Mouse (Mus musculus): ENCODE data around the gene Mybpc3.

Gene Mybpc3

DNA sequence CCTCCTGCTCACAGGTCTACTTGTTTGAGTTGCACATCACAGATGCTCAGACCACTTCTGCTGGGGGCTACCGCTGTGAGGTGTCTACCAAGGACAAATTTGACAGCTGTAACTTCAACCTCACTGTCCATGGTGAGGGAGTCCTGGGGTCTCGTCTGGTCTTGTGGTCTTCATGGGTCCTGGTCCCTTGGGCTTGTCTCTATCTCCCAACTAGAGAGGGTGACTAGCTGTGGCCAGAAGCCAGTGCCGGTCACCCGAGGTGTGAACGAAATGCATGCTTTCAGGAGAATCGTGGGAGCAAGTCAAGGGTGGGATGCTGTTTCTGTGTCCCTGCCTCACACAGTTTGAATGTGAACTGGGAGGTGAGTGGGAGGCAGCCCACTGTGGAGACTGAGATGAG, 3.1 kb downstream of the Mybpc3 start:
- no peak for DNase-seq (ENCODE audit: low spot score in 2 of 2)

DNA sequence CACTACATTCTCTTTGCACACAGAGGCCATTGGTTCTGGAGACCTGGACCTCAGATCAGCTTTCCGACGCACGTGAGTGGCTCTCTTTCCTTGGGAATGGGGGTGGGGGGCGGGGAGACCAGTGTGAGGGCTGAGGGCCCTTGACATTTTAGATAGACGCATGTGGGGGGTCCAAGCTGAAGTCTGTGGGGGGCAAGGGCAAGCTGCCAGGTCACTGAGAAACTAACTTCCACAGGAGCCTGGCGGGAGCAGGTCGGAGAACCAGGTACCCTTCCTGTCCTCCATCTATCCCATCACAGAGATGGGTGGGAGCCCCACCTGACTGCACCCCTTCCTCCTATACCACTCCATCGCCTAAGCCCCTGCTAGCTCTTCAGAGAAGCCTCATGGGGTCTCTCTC, 3.6 kb downstream of the Mybpc3 start:
- no peak for DNase-seq (ENCODE audit: low spot score in 2 of 2)

- DNase-seq (ENCODE audit: low spot score in 2 of 2): no peak
Measured at GRCm38 (mm10) chr2:91123521-91123920, 5.6 kb downstream of the Mybpc3 start.

- DNase-seq (ENCODE audit: low spot score in 2 of 2): no peak
Measured at GRCm38 (mm10) chr2:91125101-91125500, 7.2 kb downstream of the Mybpc3 start.

DNA sequence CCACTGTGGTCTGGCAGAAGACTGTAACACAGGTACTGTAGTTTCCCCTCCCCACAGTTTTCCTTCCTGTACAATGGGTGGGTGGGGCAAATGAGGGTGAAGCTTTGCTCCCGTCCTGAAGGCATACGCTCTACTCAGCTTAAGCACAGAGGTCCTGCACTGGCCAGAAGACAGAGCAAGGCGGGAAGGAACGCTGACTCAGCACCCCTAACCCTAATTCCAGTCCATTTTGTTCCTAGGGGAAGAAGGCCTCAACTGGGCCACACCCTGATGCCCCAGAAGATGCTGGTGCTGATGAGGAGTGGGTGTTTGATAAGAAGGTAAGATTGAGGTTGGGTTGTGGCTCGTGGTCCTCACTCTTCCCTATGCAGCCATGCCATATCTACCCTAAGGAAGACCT, 10.8 kb downstream of the Mybpc3 start:
- no peak for DNase-seq (ENCODE audit: low spot score in 2 of 2)

DNA sequence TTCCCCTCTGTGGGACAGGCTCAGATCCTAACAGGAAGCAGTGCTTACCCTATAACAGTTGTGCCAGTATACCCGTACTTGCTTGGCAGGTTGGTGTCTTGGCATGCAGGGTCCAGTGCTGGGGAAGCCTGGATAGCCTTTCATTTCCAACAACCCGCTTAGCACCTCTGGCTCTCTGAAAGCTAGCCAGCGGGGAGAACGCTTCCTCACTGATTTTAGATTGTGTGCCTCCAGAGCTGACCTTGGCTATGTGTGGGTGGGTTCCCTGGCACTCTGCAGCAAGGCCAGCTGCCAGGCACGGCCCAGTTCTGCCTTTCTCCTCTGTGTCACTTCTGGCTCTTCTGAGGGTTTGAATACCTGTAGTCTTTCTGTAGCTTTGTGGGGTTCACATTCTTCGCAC, 12.2 kb downstream of the Mybpc3 start:
- no peak for DNase-seq (ENCODE audit: low spot score in 2 of 2)

DNA sequence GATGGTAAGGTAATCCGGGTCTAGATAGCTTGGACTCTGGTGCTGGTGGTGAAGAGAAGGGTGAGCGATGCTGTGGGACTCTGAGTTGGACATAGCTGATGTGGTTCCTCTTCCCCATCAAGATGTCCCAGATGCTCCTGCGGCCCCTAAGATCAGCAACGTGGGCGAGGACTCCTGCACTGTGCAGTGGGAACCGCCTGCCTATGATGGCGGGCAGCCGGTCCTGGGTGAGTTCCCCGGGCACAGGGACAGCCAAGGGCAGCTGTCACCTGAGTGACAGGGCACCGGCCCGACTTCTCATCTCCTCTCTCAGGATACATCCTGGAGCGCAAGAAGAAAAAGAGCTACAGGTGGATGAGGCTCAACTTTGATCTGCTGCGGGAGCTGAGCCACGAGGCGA, 13.3 kb downstream of the Mybpc3 start:
- no peak for DNase-seq (ENCODE audit: low spot score in 2 of 2)

- no peak for DNase-seq (ENCODE audit: low spot score in 2 of 2)
Measured at GRCm38 (mm10) chr2:91132035-91132434, 14.1 kb downstream of the Mybpc3 start.

- no peak for DNase-seq (ENCODE audit: low spot score in 2 of 2)
Measured at GRCm38 (mm10) chr2:91136513-91137412, 18.8 kb downstream of the Mybpc3 start.

DNA sequence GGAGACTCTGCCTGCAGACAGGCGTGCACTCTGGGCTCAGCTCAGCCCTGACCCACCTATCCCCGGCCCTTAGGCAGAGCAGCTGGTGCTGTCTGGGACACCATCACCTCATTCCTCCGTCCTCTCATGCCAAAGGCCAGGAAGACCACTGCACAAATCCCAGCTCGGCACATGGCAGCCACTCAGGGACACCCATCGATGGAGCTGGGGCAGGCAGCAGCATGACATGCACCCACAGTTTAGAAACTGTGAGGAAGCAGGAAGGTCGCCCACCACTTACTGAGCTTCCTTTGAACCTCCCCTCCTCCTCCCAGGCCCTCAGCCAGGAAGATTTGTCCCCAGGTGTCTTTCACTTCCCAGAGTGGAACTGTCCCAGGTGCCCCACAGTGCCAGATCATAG, 19.5 kb downstream of the Mybpc3 start:
- DNase-seq (ENCODE audit: low spot score in 2 of 2): no peak

DNA sequence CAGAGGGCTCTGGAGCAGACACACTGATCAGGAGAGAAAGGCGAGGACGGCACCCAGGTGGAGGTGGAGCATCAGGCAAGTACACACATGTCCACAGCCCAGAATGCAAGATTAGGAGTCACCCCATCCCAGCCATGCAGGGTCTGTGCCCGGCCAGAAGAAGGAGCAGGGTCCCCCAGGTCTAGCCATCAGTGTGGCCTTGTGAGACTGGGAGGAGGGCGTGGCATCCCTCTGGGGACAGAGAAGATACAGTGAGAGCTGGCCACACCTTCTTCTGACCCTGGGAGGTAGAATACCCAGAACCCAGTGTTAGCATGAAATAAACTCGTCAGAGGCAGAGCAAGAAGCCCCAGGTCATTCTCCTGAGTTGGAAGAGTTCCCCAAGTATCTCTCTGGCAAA, 21.4 kb downstream of the Mybpc3 start:
- DNase-seq (ENCODE audit: low spot score in 2 of 2): no peak

DNA sequence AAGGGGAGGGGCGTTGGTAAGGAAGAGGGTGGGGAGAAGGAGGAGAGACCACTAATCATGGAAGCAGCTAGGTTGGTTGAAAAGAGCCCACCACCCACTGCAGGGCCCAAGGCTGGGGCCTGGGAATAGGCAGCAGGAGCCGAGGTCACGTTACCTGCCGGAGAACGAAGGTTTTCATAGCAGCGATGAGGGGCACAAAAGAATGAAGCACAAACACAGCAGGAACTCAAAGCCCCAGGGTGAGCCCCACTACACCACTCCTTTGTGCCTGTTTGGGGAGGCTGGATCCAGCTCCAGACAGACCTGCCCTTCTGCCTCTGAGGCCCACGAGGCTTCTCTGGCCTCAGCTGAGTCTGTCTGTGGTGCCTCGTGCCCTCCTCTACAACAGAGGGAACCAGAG, 21.8 kb downstream of the Mybpc3 start:
- DNase-seq (ENCODE audit: low spot score in 2 of 2): no peak

- no peak for DNase-seq (ENCODE audit: low spot score in 2 of 2)
Measured at GRCm38 (mm10) chr2:91142920-91143319, 25.0 kb downstream of the Mybpc3 start.

DNA sequence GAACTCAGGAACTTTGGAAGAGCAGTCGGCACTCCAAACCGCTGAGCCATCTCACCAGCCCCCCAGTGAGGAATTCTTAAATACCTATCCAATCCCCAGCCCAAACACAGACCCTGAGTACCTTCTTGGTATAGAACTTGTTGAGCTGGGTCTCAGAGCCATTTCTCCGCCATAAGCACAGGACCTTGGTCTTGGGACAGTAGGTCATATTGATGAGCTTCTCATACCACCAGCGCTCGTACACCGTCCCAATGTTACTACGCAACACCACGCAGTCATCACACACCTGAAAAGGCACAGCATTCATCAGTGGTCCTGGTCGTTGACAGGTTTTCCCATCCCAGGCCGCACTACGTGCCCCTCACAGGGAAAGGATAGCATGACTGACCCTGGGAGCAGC, 25.5 kb downstream of the Mybpc3 start:
- no peak for DNase-seq (ENCODE audit: low spot score in 2 of 2)

GRCm38 (mm10) chr2:91148101-91148500, 30.2 kb downstream of the Mybpc3 start:
- no peak for DNase-seq (ENCODE audit: low spot score in 2 of 2)

- DNase-seq (ENCODE audit: low spot score in 2 of 2): no peak
Measured at GRCm38 (mm10) chr2:91151331-91151730, 33.4 kb downstream of the Mybpc3 start.

- DNase-seq (ENCODE audit: low spot score in 2 of 2): no peak
Measured at GRCm38 (mm10) chr2:91152885-91153377, 35.0 kb downstream of the Mybpc3 start.

- DNase-seq (ENCODE audit: low spot score in 2 of 2): no peak
Measured at GRCm38 (mm10) chr2:91154091-91154490, 36.1 kb downstream of the Mybpc3 start.

GRCm38 (mm10) chr2:91157002-91157752, 39.2 kb downstream of the Mybpc3 start:
- DNase-seq (ENCODE audit: low spot score in 2 of 2): no peak

DNA sequence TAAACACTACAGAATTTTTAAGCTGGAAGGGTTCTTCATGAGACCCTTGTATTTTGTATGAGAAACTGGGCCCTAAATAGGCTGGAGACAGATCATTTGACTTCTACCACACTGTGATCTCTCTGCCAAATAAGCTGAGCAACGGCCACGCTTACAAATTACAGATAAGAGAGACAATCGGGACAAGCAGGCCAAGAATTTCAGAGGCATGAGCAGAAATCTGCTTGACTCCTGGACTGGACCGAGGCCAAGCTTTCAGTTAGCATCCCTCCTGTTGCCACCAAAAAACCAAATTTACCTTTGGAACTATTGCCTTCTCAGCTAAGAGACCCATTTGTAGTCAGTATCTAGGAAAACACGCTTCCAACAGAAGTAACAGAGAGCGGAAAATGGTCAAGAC, 42.6 kb downstream of the Mybpc3 start:
- no peak for DNase-seq (ENCODE audit: low spot score in 2 of 2)

- no peak for DNase-seq (ENCODE audit: low spot score in 2 of 2)
Measured at GRCm38 (mm10) chr2:91162952-91163351, 45.0 kb downstream of the Mybpc3 start.

GRCm38 (mm10) chr2:91163532-91163931, 45.6 kb downstream of the Mybpc3 start:
- DNase-seq (ENCODE audit: low spot score in 2 of 2): no peak

DNA sequence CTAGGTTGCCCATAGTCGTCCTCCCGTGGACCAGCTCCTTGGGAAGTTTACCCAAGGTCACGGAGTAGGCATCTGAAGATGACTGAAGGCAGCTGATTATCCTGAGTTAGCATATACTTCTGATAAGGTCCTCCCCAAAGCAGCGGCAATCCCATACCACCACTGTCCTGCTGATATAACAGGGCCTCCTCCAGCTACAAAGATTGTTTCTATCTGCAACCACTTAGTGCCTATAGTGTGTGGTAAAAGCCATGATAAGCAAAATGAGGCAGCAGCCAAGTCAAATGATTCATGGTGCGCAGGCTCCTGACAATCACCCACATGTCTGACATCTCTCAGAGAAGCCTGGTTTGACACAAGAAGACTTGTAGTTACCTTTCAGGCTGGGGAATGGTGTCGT, 47.0 kb downstream of the Mybpc3 start:
- no peak for DNase-seq (ENCODE audit: low spot score in 2 of 2)

All from right cerebral cortex, postnatal 36 days (tissue).